Mouse (Mus musculus) forebrain, postnatal 0 days (tissue): ENCODE results near the gene Olfr1281. TPM values are rescaled to one million over a fixed set of nuclear protein-coding genes. Genes with fewer than 3 reads are reported as not detected.
"Not testable (repeated sequence)": the region's sequence is repeated elsewhere in the genome, so short reads cannot be mapped to it uniquely, and the experiment has no call there.

ENCODE experiments used
- ATAC-seq: fragments of 200-750 bp; cut with Nextera tagmentation; 2 replicates; pipeline ENCODE4 v1.8.0; 2017; ENCODE audit warnings: mild to moderate bottlenecking, moderate library complexity
- DNase-seq: peaks from one replicate; pipeline ENCODE4 v3.0.0-alpha.2; 2015
- H3K27ac ChIP-seq: fragments of 300-500 bp; sonication (generic); 2 replicates; pipeline ENCODE4 v1.5.1; 2014; ENCODE audit warnings: low read depth, mild to moderate bottlenecking, antibody characterized with exemption, low read length, moderate library complexity, mixed read lengths
- H3K27me3 ChIP-seq: fragments of 300-500 bp; sonication (generic); 2 replicates; pipeline ENCODE4 v1.6.1; 2014; ENCODE audit warnings: mild to moderate bottlenecking, low read length, mixed read lengths; ENCODE audit not compliant: insufficient read depth
- H3K36me3 ChIP-seq: fragments of 300-500 bp; sonication (generic); 2 replicates; pipeline ENCODE4 v1.6.1; 2014; ENCODE audit warnings: mild to moderate bottlenecking, moderate library complexity; ENCODE audit not compliant: insufficient read depth
- H3K4me1 ChIP-seq: fragments of 300-500 bp; sonication (generic); 2 replicates; pipeline ENCODE4 v1.6.1; 2014; ENCODE audit warnings: antibody characterized with exemption; ENCODE audit not compliant: insufficient read depth
- H3K4me2 ChIP-seq: fragments of 300-500 bp; sonication (generic); 2 replicates; pipeline ENCODE4 v1.6.1; 2014; ENCODE audit warnings: low read depth, mild to moderate bottlenecking, moderate library complexity
- H3K4me3 ChIP-seq: fragments of 300-500 bp; sonication (generic); 2 replicates; pipeline ENCODE4 v1.5.1; 2014; ENCODE audit warnings: low read depth, low read length, mixed read lengths
- H3K9ac ChIP-seq: fragments of 300-500 bp; sonication (generic); 2 replicates; pipeline ENCODE4 v1.6.1; 2014; ENCODE audit warnings: mild to moderate bottlenecking
- H3K9me3 ChIP-seq: fragments of 300-500 bp; sonication (generic); 2 replicates; pipeline ENCODE4 v1.6.1; 2016; ENCODE audit warnings: low read length
- CTCF ChIP-seq: sonication (generic); IDR thresholded peaks from 2 replicates; pipeline ENCODE4 v1.5.1; 2016; ENCODE audit warnings: antibody characterized with exemption, control low read depth, low read depth
- WGBS: fragments of 180-500 bp; shearing (Covaris S2); extraction: QIAGEN DNeasy Blood & Tissue Kit; methylation state at CpG from one replicate; pipeline ENCODE4 v1.1.7; 2014; 5-methylcytosine and 5-hydroxymethylcytosine counted together
- polyA plus RNA-seq: library from polyadenylated mRNA; unstranded; fragments of >200 nt; fragmentation: Nextera tagmentation; extraction: Ambion mirVana; gene quantifications from 2 replicates; pipeline ENCODE4 v1.2.1, GENCODE M21; 2015
- total RNA-seq: library from RNA; depleted of rRNA; stranded (reverse); fragments of >200 nt; gene quantifications from 2 replicates; pipeline ENCODE4 v1.2.3, GENCODE M21; 2014; rRNA removed

Gene Olfr1281
- total RNA-seq (not detected in 2 replicates), polyA plus RNA-seq (not detected in 2 replicates)

GRCm38 (mm10) chr2:111326220-111326619, at the start of gene Olfr1281:
TSS of gene Olfr1281 (plus strand) at chr2:111326520.
- TF ChIP-seq CTCF, result no peak
- no peak within 1 kb of the TSS for H3K4me2 ChIP-seq
- H3K4me3 ChIP-seq, result no peak within 1 kb of the TSS
- no peak within 1 kb of the TSS for H3K9ac ChIP-seq
- no peak within 1 kb of the TSS for H3K27ac ChIP-seq
- no peak for DNase-seq
- WGBS, result 75% methylated on average over 2 of the region's 2 CpGs
- no peaks in the 10 kb centered on the region for H3K27me3 ChIP-seq
- no peaks in the 10 kb centered on the region for H3K4me1 ChIP-seq
- H3K9me3 ChIP-seq, result no peaks in the 10 kb centered on the region
- no peak for ATAC-seq
- no peaks in the 10 kb centered on the region for H3K36me3 ChIP-seq

- DNase-seq (no peak), ATAC-seq (no peak)
- no peak for TF ChIP-seq CTCF
- Histone ChIP-seq H3K4me3 (no peak within 1 kb of the TSS), H3K4me1 (no peaks in the 10 kb centered on the region), H3K36me3 (no peaks in the 10 kb centered on the region), H3K4me2 (no peak within 1 kb of the TSS), H3K9ac (no peak within 1 kb of the TSS), H3K9me3 (no peaks in the 10 kb centered on the region), H3K27ac (no peak within 1 kb of the TSS), H3K27me3 (no peaks in the 10 kb centered on the region)
These were observed 36.5 kb upstream of the Olfr1281 start, which contains the start of gene Olfr1278 for GRCm38 (mm10) chr2:111289836-111290235. TSS of gene Olfr1278 (plus strand) at chr2:111290136.

- H3K27me3 ChIP-seq, result no peaks in the 10 kb centered on the region
- TF ChIP-seq CTCF, result no peak
- H3K27ac ChIP-seq, result no peak overlapping the region
- no peaks in the 10 kb centered on the region for H3K4me1 ChIP-seq
- H3K4me2 ChIP-seq, result no peak overlapping the region
- DNase-seq, result no peak
- H3K4me3 ChIP-seq, result no peak overlapping the region
- no peak overlapping the region for H3K9ac ChIP-seq
- no peaks in the 10 kb centered on the region for H3K9me3 ChIP-seq
- no peak for ATAC-seq
- no peaks in the 10 kb centered on the region for H3K36me3 ChIP-seq
These were observed 27.8 kb upstream of the Olfr1281 start for GRCm38 (mm10) chr2:111298541-111298940.

- Histone ChIP-seq H3K36me3 (no peaks in the 10 kb centered on the region), H3K4me1 (no peaks in the 10 kb centered on the region), H3K27me3 (no peaks in the 10 kb centered on the region), H3K9me3 (no peaks in the 10 kb centered on the region), H3K4me3 (no peak within 1 kb of the TSS), H3K27ac (no peak within 1 kb of the TSS), H3K4me2 (no peak within 1 kb of the TSS), H3K9ac (no peak within 1 kb of the TSS)
- ATAC-seq (no peak), DNase-seq (no peak)
- no peak for TF ChIP-seq CTCF
These were observed 25.9 kb upstream of the Olfr1281 start, which contains the start of gene Olfr1279 for GRCm38 (mm10) chr2:111300374-111300773. TSS of gene Olfr1279 (plus strand) at chr2:111300635.

GRCm38 (mm10) chr2:111313717-111314116, 12.6 kb upstream of the Olfr1281 start, which contains the start of gene Olfr1280:
TSS of gene Olfr1280 (plus strand) at chr2:111314017.
- no peak for DNase-seq
- H3K4me1 ChIP-seq, result no peaks in the 10 kb centered on the region
- ATAC-seq, result no peak
- H3K36me3 ChIP-seq, result no peaks in the 10 kb centered on the region
- no peaks in the 10 kb centered on the region for H3K9me3 ChIP-seq
- no peak within 1 kb of the TSS for H3K4me3 ChIP-seq
- TF ChIP-seq CTCF, result no peak
- no peak within 1 kb of the TSS for H3K9ac ChIP-seq
- no peaks in the 10 kb centered on the region for H3K27me3 ChIP-seq
- H3K4me2 ChIP-seq, result no peak within 1 kb of the TSS
- no peak within 1 kb of the TSS for H3K27ac ChIP-seq

GRCm38 (mm10) chr2:111333721-111334120, 7.4 kb downstream of the Olfr1281 start:
- not testable (repeated sequence) for H3K9me3 ChIP-seq, H3K27ac ChIP-seq, H3K4me1 ChIP-seq, H3K9ac ChIP-seq, H3K4me2 ChIP-seq, ATAC-seq, H3K4me3 ChIP-seq, DNase-seq, H3K27me3 ChIP-seq, H3K36me3 ChIP-seq
- WGBS, result 91% methylated on average over 5 of the region's 5 CpGs

GRCm38 (mm10) chr2:111335976-111336375, 9.7 kb downstream of the Olfr1281 start, which contains the start of gene Olfr1282:
TSS of gene Olfr1282 (minus strand) at chr2:111336076.
- no peaks in the 10 kb centered on the region for H3K27me3 ChIP-seq
- H3K4me3 ChIP-seq, result no peak within 1 kb of the TSS
- DNase-seq (no peak), ATAC-seq (no peak)
- no peak within 1 kb of the TSS for H3K27ac ChIP-seq
- WGBS, result 79% methylated on average over 2 of the region's 2 CpGs
- H3K36me3 ChIP-seq, result no peaks in the 10 kb centered on the region
- no peak within 1 kb of the TSS for H3K9ac ChIP-seq
- no peaks in the 10 kb centered on the region for H3K4me1 ChIP-seq
- H3K4me2 ChIP-seq, result no peak within 1 kb of the TSS
- no peak for TF ChIP-seq CTCF
- no peaks in the 10 kb centered on the region for H3K9me3 ChIP-seq
